Mouse (Mus musculus): ENCODE measurements around the gene Mosmo. TPM values are rescaled to one million over a fixed set of nuclear protein-coding genes. Genes with fewer than 3 reads are reported as not detected.
A peak's percentile ranks its signal among the peaks of the same experiment; 100 is the strongest.

Gene Mosmo
- polyA plus RNA-seq, 1 experiment from 2014 or later: 9.4 TPM

GRCm38 (mm10) chr7:120677764-120678531 is 530 bp downstream of the Mosmo start:
- H3K9ac ChIP-seq: peak overlapping the region; percentile 88
- peaks cover 61% of the 10 kb centered on the region for H3K4me1 ChIP-seq
- no peaks in the 10 kb centered on the region for H3K36me3 ChIP-seq
- H3K27me3 ChIP-seq (replicated peaks): no peaks in the 10 kb centered on the region
- no peaks in the 10 kb centered on the region for H3K9me3 ChIP-seq (replicated peaks)
- H3K4me3 ChIP-seq: peak overlapping the region; percentile 89
- peak overlapping the region; percentile 81 for H3K27ac ChIP-seq
- H3K4me2 ChIP-seq: peak overlapping the region; percentile 90
- WGBS (ENCODE audit: insufficient replicate concordance): 2% methylated on average over 40 of the region's 42 CpGs
- peak; percentile 73 for ATAC-seq

GRCm38 (mm10) chr7:120679023-120679422 is 1.6 kb downstream of the Mosmo start:
- no peaks in the 10 kb centered on the region for H3K27me3 ChIP-seq (replicated peaks)
- 27% methylated on average over 8 of the region's 8 CpGs for WGBS (ENCODE audit: insufficient replicate concordance)
- H3K27ac ChIP-seq: 0 out of 2 replicates have a peak overlapping the region, but pooled peaks have one; percentile 1
- peak overlapping the region; percentile 90 for H3K4me2 ChIP-seq
- H3K9me3 ChIP-seq (replicated peaks): no peaks in the 10 kb centered on the region
- H3K4me1 ChIP-seq: peaks cover 61% of the 10 kb centered on the region
- ATAC-seq: no peak
- H3K36me3 ChIP-seq: no peaks in the 10 kb centered on the region
- peak overlapping the region; percentile 88 for H3K9ac ChIP-seq
- peak overlapping the region; percentile 89 for H3K4me3 ChIP-seq

- H3K27ac ChIP-seq: no peak overlapping the region
- no peaks in the 10 kb centered on the region for H3K9me3 ChIP-seq (replicated peaks)
- H3K4me2 ChIP-seq: 0 out of 2 replicates have a peak overlapping the region, but pooled peaks have one; percentile 19
- no peak overlapping the region for H3K4me3 ChIP-seq
- WGBS (ENCODE audit: insufficient replicate concordance): 39% methylated on average over 4 of the region's 4 CpGs
- H3K36me3 ChIP-seq: no peaks in the 10 kb centered on the region
- no peak for ATAC-seq
- H3K9ac ChIP-seq: peak overlapping the region; percentile 46; the same call in 1 of the 2 replicates
- H3K27me3 ChIP-seq (replicated peaks): no peaks in the 10 kb centered on the region
- peaks cover 65% of the 10 kb centered on the region for H3K4me1 ChIP-seq
Observed at GRCm38 (mm10) chr7:120682002-120682401, 4.6 kb downstream of the Mosmo start.

DNA sequence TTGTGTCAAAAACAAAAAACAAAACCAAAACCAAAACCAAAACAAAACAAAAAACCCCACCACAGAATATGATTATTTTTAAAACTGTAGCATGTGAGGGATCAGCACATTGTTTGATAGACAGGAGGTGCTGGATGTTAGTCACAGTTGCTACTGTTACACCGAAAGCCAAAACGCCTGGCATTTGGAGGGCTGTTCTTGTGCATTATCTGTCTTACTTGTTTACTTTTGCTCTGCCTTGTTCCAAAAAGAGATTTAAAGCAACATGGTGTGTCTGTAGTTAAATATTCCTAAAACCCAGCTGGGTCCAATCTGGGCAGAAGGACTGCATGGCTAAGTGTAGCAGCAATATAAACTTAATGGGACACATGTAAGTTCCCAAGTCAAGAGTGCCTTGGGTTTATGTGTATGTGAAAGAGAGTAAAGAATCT is 7.3 kb downstream of the Mosmo start:
- no peaks in the 10 kb centered on the region for H3K36me3 ChIP-seq
- WGBS (ENCODE audit: insufficient replicate concordance): 73% methylated on average over 2 of the region's 2 CpGs
- H3K4me1 ChIP-seq: peaks cover 47% of the 10 kb centered on the region
- no peak for ATAC-seq
- H3K27ac ChIP-seq: no peak overlapping the region
- no peaks in the 10 kb centered on the region for H3K9me3 ChIP-seq (replicated peaks)
- H3K27me3 ChIP-seq (replicated peaks): no peaks in the 10 kb centered on the region
- H3K4me3 ChIP-seq: no peak overlapping the region
- H3K9ac ChIP-seq: no peak overlapping the region
- H3K4me2 ChIP-seq: no peak overlapping the region

- Histone ChIP-seq H3K4me3 (no peak overlapping the region), H3K27ac (no peak overlapping the region), H3K27me3 (replicated peaks) (no peaks in the 10 kb centered on the region), H3K4me2 (no peak overlapping the region), H3K9ac (no peak overlapping the region), H3K4me1 (peaks cover 42% of the 10 kb centered on the region), H3K36me3 (no peaks in the 10 kb centered on the region), H3K9me3 (replicated peaks) (no peaks in the 10 kb centered on the region)
- WGBS (ENCODE audit: insufficient replicate concordance): 80% methylated on average over 6 of the region's 6 CpGs
- ATAC-seq: no peak
Observed at GRCm38 (mm10) chr7:120685227-120685626, 7.8 kb downstream of the Mosmo start.

DNA sequence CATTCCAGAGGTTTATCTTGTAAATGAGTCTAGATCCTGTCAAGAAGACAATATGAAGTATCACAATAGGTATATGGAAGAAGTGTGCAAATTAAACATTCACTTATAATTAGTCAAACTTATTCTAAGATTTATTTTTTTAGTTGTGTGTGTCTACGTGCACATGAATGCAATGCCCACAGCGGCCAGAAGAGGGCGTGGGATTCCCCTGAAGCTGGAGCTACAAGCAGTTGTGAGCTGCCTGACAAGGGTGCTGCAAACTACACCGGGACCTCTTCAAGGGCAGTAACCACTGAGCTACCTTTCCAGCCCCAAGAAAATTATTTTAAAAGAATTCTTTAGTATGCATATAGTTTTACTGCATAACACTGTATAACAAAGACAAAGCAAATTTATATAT is 13.2 kb downstream of the Mosmo start:
- no peak overlapping the region for H3K27ac ChIP-seq
- no peaks in the 10 kb centered on the region for H3K9me3 ChIP-seq (replicated peaks)
- peaks cover 20% of the 10 kb centered on the region for H3K4me1 ChIP-seq
- ATAC-seq: no peak
- H3K4me2 ChIP-seq: no peak overlapping the region
- no peaks in the 10 kb centered on the region for H3K27me3 ChIP-seq (replicated peaks)
- H3K36me3 ChIP-seq: peaks cover 21% of the 10 kb centered on the region
- 62% methylated on average over 4 of the region's 4 CpGs for WGBS (ENCODE audit: insufficient replicate concordance)
- H3K9ac ChIP-seq: no peak overlapping the region
- H3K4me3 ChIP-seq: no peak overlapping the region

GRCm38 (mm10) chr7:120693831-120694375 is 16.5 kb downstream of the Mosmo start:
- H3K27ac ChIP-seq: no peak overlapping the region
- H3K36me3 ChIP-seq: peaks cover 26% of the 10 kb centered on the region
- 89% methylated on average over 5 of the region's 5 CpGs for WGBS (ENCODE audit: insufficient replicate concordance)
- no peak overlapping the region for H3K4me2 ChIP-seq
- H3K4me3 ChIP-seq: no peak overlapping the region
- H3K27me3 ChIP-seq (replicated peaks): no peaks in the 10 kb centered on the region
- ATAC-seq: no peak
- H3K9ac ChIP-seq: no peak overlapping the region
- H3K4me1 ChIP-seq: peaks cover 33% of the 10 kb centered on the region
- no peaks in the 10 kb centered on the region for H3K9me3 ChIP-seq (replicated peaks)

- H3K9ac ChIP-seq: no peak overlapping the region
- H3K4me1 ChIP-seq: peaks cover 41% of the 10 kb centered on the region
- no peaks in the 10 kb centered on the region for H3K27me3 ChIP-seq (replicated peaks)
- ATAC-seq: no peak
- H3K4me3 ChIP-seq: no peak overlapping the region
- peaks cover 26% of the 10 kb centered on the region for H3K36me3 ChIP-seq
- WGBS (ENCODE audit: insufficient replicate concordance): 60% methylated on average over 6 of the region's 6 CpGs
- no peak overlapping the region for H3K4me2 ChIP-seq
- H3K27ac ChIP-seq: no peak overlapping the region
- H3K9me3 ChIP-seq (replicated peaks): no peaks in the 10 kb centered on the region
Observed at GRCm38 (mm10) chr7:120695196-120695595, 17.8 kb downstream of the Mosmo start.

- H3K4me1 ChIP-seq: peaks cover 44% of the 10 kb centered on the region
- H3K27me3 ChIP-seq (replicated peaks): no peaks in the 10 kb centered on the region
- H3K4me2 ChIP-seq: 0 out of 2 replicates have a peak overlapping the region, but pooled peaks have one; percentile 10
- H3K9me3 ChIP-seq (replicated peaks): no peaks in the 10 kb centered on the region
- H3K27ac ChIP-seq: no peak overlapping the region
- no peak overlapping the region for H3K9ac ChIP-seq
- peak; percentile 47; the same call in 1 of the 2 replicates for ATAC-seq
- 13% methylated on average over 1 of the region's 1 CpGs for WGBS (ENCODE audit: insufficient replicate concordance)
- H3K36me3 ChIP-seq: peaks cover 22% of the 10 kb centered on the region
- no peak overlapping the region for H3K4me3 ChIP-seq
Observed at GRCm38 (mm10) chr7:120695641-120696040, 18.2 kb downstream of the Mosmo start.

- no peak overlapping the region for H3K27ac ChIP-seq
- 91% methylated on average over 2 of the region's 2 CpGs for WGBS (ENCODE audit: insufficient replicate concordance)
- ATAC-seq: 0 out of 2 replicates have a peak, but pooled peaks have one; percentile 18
Observed at GRCm38 (mm10) chr7:120696331-120696730, 18.9 kb downstream of the Mosmo start.

DNA sequence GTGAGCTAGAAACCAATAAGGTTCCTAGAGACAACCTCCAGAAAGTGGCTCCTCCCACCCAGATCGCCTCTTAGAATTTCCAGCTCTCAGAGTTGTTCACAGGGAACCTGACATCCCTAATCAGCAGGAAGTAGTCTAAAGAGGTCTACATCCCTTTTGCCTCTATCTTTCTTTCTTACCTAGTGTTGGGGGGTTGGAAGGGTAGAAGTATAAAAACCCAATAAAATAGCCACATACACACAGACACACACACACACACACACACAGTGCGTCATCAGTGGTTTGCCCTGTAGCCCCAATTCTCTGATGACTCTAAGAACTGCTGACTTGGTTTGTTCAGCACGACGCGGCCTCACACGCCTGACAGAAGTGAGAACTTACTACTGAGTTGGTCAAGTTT is 22.2 kb downstream of the Mosmo start:
- ATAC-seq: no peak
- Histone ChIP-seq H3K4me1 (peaks cover 52% of the 10 kb centered on the region), H3K4me3 (no peak overlapping the region), H3K4me2 (no peak overlapping the region), H3K36me3 (peaks cover 5% of the 10 kb centered on the region; the same call in 1 of the 2 replicates), H3K9me3 (replicated peaks) (no peaks in the 10 kb centered on the region), H3K9ac (no peak overlapping the region), H3K27me3 (replicated peaks) (no peaks in the 10 kb centered on the region), H3K27ac (no peak overlapping the region)
- WGBS (ENCODE audit: insufficient replicate concordance): 76% methylated on average over 6 of the region's 6 CpGs

More at GRCm38 (mm10) chr7:120696331-120696730, 18.9 kb downstream of the Mosmo start:
- no peaks in the 10 kb centered on the region for H3K27me3 ChIP-seq (replicated peaks)
- H3K4me2 ChIP-seq: no peak overlapping the region
- no peak overlapping the region for H3K4me3 ChIP-seq
- H3K4me1 ChIP-seq: peaks cover 45% of the 10 kb centered on the region
- peaks cover 16% of the 10 kb centered on the region for H3K36me3 ChIP-seq
- H3K9me3 ChIP-seq (replicated peaks): no peaks in the 10 kb centered on the region
- no peak overlapping the region for H3K9ac ChIP-seq

GRCm38 (mm10) chr7:120703888-120704287 is 26.5 kb downstream of the Mosmo start:
- 30% methylated on average over 3 of the region's 3 CpGs for WGBS (ENCODE audit: insufficient replicate concordance)

More at GRCm38 (mm10) chr7:120703888-120704287, 26.5 kb downstream of the Mosmo start:
- no peak overlapping the region for H3K9ac ChIP-seq
- no peaks in the 10 kb centered on the region for H3K36me3 ChIP-seq
- peaks cover 31% of the 10 kb centered on the region for H3K4me1 ChIP-seq
- no peak overlapping the region for H3K27ac ChIP-seq
- ATAC-seq: no peak
- H3K4me3 ChIP-seq: no peak overlapping the region
- H3K9me3 ChIP-seq (replicated peaks): no peaks in the 10 kb centered on the region
- no peak overlapping the region for H3K4me2 ChIP-seq
- no peaks in the 10 kb centered on the region for H3K27me3 ChIP-seq (replicated peaks)
